Mouse (Mus musculus): Measurements from ENCODE around the gene Mapkapk3. TPM values are rescaled to one million over a fixed set of nuclear protein-coding genes. Genes with fewer than 3 reads are reported as not detected.
A peak's percentile ranks its signal among the peaks of the same experiment; 100 is the strongest.

Gene Mapkapk3
- total and polyA plus RNA-seq, 3 experiments, result 42.3 to 49.9 TPM; not detected in 1

- Histone ChIP-seq H3K9ac (ENCODE audit: control insufficient read depth, low read depth, low read length, poor library complexity, severe bottlenecking) (no peak overlapping the region), H3K4me1 (ENCODE audit: control insufficient read depth in 1 of 2, insufficient read depth in 2 of 2, low read length in 2 of 2) (peaks cover 33 to 48% of the 10 kb centered on the region in 2 experiments), H3K27me3 (ENCODE audit: control insufficient read depth in 1 of 2, insufficient read depth in 2 of 2, low read length in 2 of 2) (no peaks in the 10 kb centered on the region), H3K9me3 (replicated peaks; ENCODE audit: insufficient read depth, low read length) (no peaks in the 10 kb centered on the region), H3K79me2 (ENCODE audit: control insufficient read depth, insufficient read depth, low read length, poor library complexity) (no peaks in the 10 kb centered on the region), H3K36me3 (ENCODE audit: control insufficient read depth in 1 of 2, insufficient read depth in 2 of 2, low read length in 2 of 2) (peaks cover 0 to 30% of the 10 kb centered on the region in 2 experiments; a peak in 3 of 4 replicates), H3K27ac (ENCODE audit: control insufficient read depth, low read depth, low read length) (no peak overlapping the region), H3K4me3 (ENCODE audit: control insufficient read depth in 1 of 2, insufficient read depth in 1 of 2, low read depth in 2 of 2, low read length in 2 of 2) (no peak overlapping the region)
- no peak for DNase-seq (ENCODE audit: low read depth, low spot score)
- TF ChIP-seq GATA1 (IDR thresholded peaks at IDR 0.05; ENCODE audit: low read depth, low read length) (0 out of 2 replicates have a peak, but pooled peaks have one; percentile 26), HCFC1 (IDR thresholded peaks at IDR 0.05; ENCODE audit: low read depth, low read length) (no peak), MEF2A (IDR thresholded peaks at IDR 0.05; ENCODE audit: extremely low read depth, insufficient replicate concordance, low read depth, low read length, poor library complexity, severe bottlenecking) (no peak), EP300 (IDR thresholded peaks at IDR 0.05; ENCODE audit: low read depth in 1 of 2, low read length in 2 of 2) (peak; percentile 34 to 69; a peak in 3 of 4 replicates), USF1 (IDR thresholded peaks at IDR 0.05; ENCODE audit: low read depth, low read length) (peak; percentile 53; the same call in 1 of the 2 replicates), KAT2A (conservative IDR thresholded peaks at IDR 0.05; ENCODE audit: low read depth, low read length) (no peak), UBTF (IDR thresholded peaks at IDR 0.05; ENCODE audit: borderline replicate concordance, insufficient read depth, low read depth, low read length) (no peak), SMC3 (IDR thresholded peaks at IDR 0.05; ENCODE audit: low read depth, low read length) (no peak), MAZ (IDR thresholded peaks at IDR 0.05; ENCODE audit: low read depth, low read length) (no peak), TCF12 (IDR thresholded peaks at IDR 0.05; ENCODE audit: low read depth, low read length) (peak; percentile 54; the same call in 1 of the 2 replicates), BHLHE40 (IDR thresholded peaks at IDR 0.05; ENCODE audit: borderline replicate concordance, low read depth, low read length) (no peak), MYB (IDR thresholded peaks at IDR 0.05; ENCODE audit: low read depth, low read length) (no peak), ETS1 (IDR thresholded peaks at IDR 0.05; ENCODE audit: low read depth, low read length) (peak; percentile 48), RCOR1 (IDR thresholded peaks at IDR 0.05; ENCODE audit: low read depth, low read length) (peak; percentile 50; the same call in 1 of the 2 replicates), SIN3A (IDR thresholded peaks at IDR 0.05; ENCODE audit: low read length) (peak; percentile 34; the same call in 1 of the 2 replicates), MYC (IDR thresholded peaks at IDR 0.05; ENCODE audit: low read depth, low read length) (no peak), ELF1 (IDR thresholded peaks at IDR 0.05; ENCODE audit: low read depth, low read length) (no peak), MXI1 (IDR thresholded peaks at IDR 0.05; ENCODE audit: low read depth, low read length) (peak; percentile 48; the same call in 1 of the 2 replicates)
Measured at GRCm38 (mm10) chr9:107263912-107264311, 25.8 kb downstream of the Mapkapk3 start.

- no peaks in the 10 kb centered on the region for H3K9me3 ChIP-seq (replicated peaks; ENCODE audit: insufficient read depth, low read length)
- no peaks in the 10 kb centered on the region for H3K79me2 ChIP-seq (ENCODE audit: control insufficient read depth, insufficient read depth, low read length, poor library complexity)
- H3K36me3 ChIP-seq (ENCODE audit: control insufficient read depth in 1 of 2, insufficient read depth in 2 of 2, low read length in 2 of 2), result peaks cover 0 to 23% of the 10 kb centered on the region in 2 experiments; a peak in 3 of 4 replicates
- H3K27ac ChIP-seq (ENCODE audit: control insufficient read depth, low read depth, low read length), result no peak overlapping the region
- peaks cover 24 to 37% of the 10 kb centered on the region in 2 experiments for H3K4me1 ChIP-seq (ENCODE audit: control insufficient read depth in 1 of 2, insufficient read depth in 2 of 2, low read length in 2 of 2)
- TF ChIP-seq TCF12 (IDR thresholded peaks at IDR 0.05; ENCODE audit: low read depth, low read length), result no peak
- no peak for TF ChIP-seq CHD1 (IDR thresholded peaks at IDR 0.05; ENCODE audit: low read depth, low read length)
- no peak for TF ChIP-seq JUND (IDR thresholded peaks at IDR 0.05; ENCODE audit: low read depth, low read length)
- no peak for TF ChIP-seq BHLHE40 (IDR thresholded peaks at IDR 0.05; ENCODE audit: borderline replicate concordance, low read depth, low read length)
- no peak for TF ChIP-seq KAT2A (conservative IDR thresholded peaks at IDR 0.05; ENCODE audit: low read depth, low read length)
- no peak for TF ChIP-seq SIN3A (IDR thresholded peaks at IDR 0.05; ENCODE audit: low read length)
- TF ChIP-seq UBTF (IDR thresholded peaks at IDR 0.05; ENCODE audit: borderline replicate concordance, insufficient read depth, low read depth, low read length), result no peak
- no peak for TF ChIP-seq ELF1 (IDR thresholded peaks at IDR 0.05; ENCODE audit: low read depth, low read length)
- no peak for TF ChIP-seq SMC3 (IDR thresholded peaks at IDR 0.05; ENCODE audit: low read depth, low read length)
- TF ChIP-seq GATA1 (IDR thresholded peaks at IDR 0.05; ENCODE audit: low read depth, low read length), result no peak
- no peak for TF ChIP-seq ZNF384 (IDR thresholded peaks at IDR 0.05; ENCODE audit: low read depth, low read length)
- no peak for TF ChIP-seq HCFC1 (IDR thresholded peaks at IDR 0.05; ENCODE audit: low read depth, low read length)
- TF ChIP-seq MAFK (IDR thresholded peaks at IDR 0.05; ENCODE audit: borderline replicate concordance, low read depth, low read length), result no peak
- no peak for TF ChIP-seq TAL1 (IDR thresholded peaks at IDR 0.05; ENCODE audit: low read length)
- no peak for TF ChIP-seq GABPA (IDR thresholded peaks at IDR 0.05; ENCODE audit: low read depth, low read length)
- no peak overlapping the region for H3K9ac ChIP-seq (ENCODE audit: control insufficient read depth, low read depth, low read length, poor library complexity, severe bottlenecking)
- no peaks in the 10 kb centered on the region for H3K27me3 ChIP-seq (ENCODE audit: control insufficient read depth in 1 of 2, insufficient read depth in 2 of 2, low read length in 2 of 2)
- no peak overlapping the region for H3K4me3 ChIP-seq (ENCODE audit: control insufficient read depth in 1 of 2, insufficient read depth in 1 of 2, low read depth in 2 of 2, low read length in 2 of 2)
- no peak for DNase-seq (ENCODE audit: low read depth, low spot score)
Measured at GRCm38 (mm10) chr9:107262375-107262774, 27.3 kb downstream of the Mapkapk3 start.
